Mouse (Mus musculus): ENCODE data around the gene Gm128. TPM values are rescaled to one million over a fixed set of nuclear protein-coding genes. Genes with fewer than 3 reads are reported as not detected.

The Gm128 gene
- total and polyA plus RNA-seq, 2 experiments from 2014 or later: not detected

DNA sequence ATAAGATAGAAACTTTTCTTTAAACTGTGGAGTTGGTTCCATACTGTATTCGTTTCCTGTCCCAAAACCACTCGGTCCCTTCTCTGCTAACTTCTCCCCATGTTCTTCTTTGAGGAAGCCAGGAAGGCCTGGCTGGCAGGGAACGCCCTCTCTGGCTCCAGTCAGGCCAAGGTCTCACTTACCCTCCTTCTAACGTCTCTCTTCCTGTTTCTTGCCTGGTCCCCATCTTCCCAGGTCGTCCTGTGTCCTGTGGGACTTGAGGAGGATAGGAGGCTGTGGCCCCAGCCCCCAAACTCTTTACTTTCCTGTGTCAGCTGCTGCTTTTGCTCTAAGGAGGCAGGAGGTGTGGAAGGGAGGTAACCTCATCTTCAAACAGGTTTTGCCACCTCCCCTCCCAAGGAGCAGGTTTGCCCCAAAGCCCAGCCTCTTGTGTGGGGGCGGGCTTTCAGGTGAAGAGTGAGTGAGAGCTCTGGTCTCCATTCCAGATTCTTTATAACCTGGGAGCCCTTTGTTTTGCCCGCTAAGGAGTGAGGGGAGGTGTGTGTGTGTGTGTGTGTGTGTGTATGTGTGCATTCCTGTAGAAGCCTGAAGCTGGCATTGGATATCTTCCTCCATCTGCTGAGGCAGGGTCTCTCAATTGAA lies 9.5 kb upstream of the Gm128 start, which contains the start of gene Bnipl:
Gene Bnipl (minus strand): TSS at position 411 of the 642 bp plus-strand sequence.
- H3K9ac ChIP-seq (replicated peaks; ENCODE audit: low read depth, low read length): no peak within 1 kb of the TSS
- WGBS: 55% methylated on average over 7 of the region's 7 CpGs
- H3K27me3 ChIP-seq (ENCODE audit: control insufficient read depth, insufficient read depth, low read length): no peaks in the 10 kb centered on the region
- no peak within 1 kb of the TSS for H3K4me3 ChIP-seq (ENCODE audit: low read depth, low read length)
- H3K36me3 ChIP-seq (replicated peaks; ENCODE audit: control insufficient read depth, insufficient read depth, low read length): peaks cover 21% of the 10 kb centered on the region
- no peak for DNase-seq (ENCODE audit: low spot score)
- no peak within 1 kb of the TSS for H3K4me2 ChIP-seq (ENCODE audit: low read depth, low read length)
- no peak for TF ChIP-seq CTCF (IDR thresholded peaks at IDR 0.05; ENCODE audit: low read depth)
- TF ChIP-seq EP300 (IDR thresholded peaks at IDR 0.05; ENCODE audit: low read depth): no peak
- H3K4me1 ChIP-seq (ENCODE audit: control insufficient read depth, insufficient read depth): no peaks in the 10 kb centered on the region
- H3K27ac ChIP-seq (ENCODE audit: low read depth): no peak within 1 kb of the TSS
- ATAC-seq (ENCODE audit: insufficient read depth, low read depth): no peak
- H3K9me3 ChIP-seq (replicated peaks; ENCODE audit: control insufficient read depth, low read length): no peaks in the 10 kb centered on the region

DNA sequence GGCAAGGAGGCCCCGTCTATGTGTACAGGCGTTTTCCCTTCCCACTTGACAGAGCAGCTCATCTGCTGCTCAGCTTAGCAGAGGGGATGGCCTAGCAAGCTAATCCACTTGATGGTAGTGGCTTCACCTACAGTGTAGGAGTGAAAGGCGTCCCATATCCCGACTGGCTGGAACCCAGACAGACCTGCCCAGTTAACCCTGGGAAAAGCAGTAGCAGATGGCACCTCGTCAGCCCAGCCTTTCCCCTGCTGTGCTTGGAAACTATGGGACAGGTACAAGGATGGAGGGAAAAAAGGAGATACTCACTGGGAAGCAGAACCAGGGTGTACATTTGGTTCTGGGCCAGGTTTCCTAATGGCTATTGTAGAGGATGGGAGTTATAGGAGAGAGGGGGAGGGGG lies 9.0 kb upstream of the Gm128 start:
- Histone ChIP-seq H3K36me3 (replicated peaks; ENCODE audit: control insufficient read depth, insufficient read depth, low read length) (peaks cover 15% of the 10 kb centered on the region), H3K4me2 (ENCODE audit: low read depth, low read length) (no peak overlapping the region), H3K9ac (replicated peaks; ENCODE audit: low read depth, low read length) (no peak overlapping the region), H3K9me3 (replicated peaks; ENCODE audit: control insufficient read depth, low read length) (no peaks in the 10 kb centered on the region), H3K4me3 (ENCODE audit: low read depth, low read length) (no peak overlapping the region), H3K4me1 (ENCODE audit: control insufficient read depth, insufficient read depth) (no peaks in the 10 kb centered on the region), H3K27ac (ENCODE audit: low read depth) (no peak overlapping the region), H3K27me3 (ENCODE audit: control insufficient read depth, insufficient read depth, low read length) (no peaks in the 10 kb centered on the region)
- WGBS: 81% methylated on average over 5 of the region's 5 CpGs
- ATAC-seq (ENCODE audit: insufficient read depth, low read depth) (no peak), DNase-seq (ENCODE audit: low spot score) (no peak)
- no peak for TF ChIP-seq CTCF (IDR thresholded peaks at IDR 0.05; ENCODE audit: low read depth)
- no peak for TF ChIP-seq EP300 (IDR thresholded peaks at IDR 0.05; ENCODE audit: low read depth)

DNA sequence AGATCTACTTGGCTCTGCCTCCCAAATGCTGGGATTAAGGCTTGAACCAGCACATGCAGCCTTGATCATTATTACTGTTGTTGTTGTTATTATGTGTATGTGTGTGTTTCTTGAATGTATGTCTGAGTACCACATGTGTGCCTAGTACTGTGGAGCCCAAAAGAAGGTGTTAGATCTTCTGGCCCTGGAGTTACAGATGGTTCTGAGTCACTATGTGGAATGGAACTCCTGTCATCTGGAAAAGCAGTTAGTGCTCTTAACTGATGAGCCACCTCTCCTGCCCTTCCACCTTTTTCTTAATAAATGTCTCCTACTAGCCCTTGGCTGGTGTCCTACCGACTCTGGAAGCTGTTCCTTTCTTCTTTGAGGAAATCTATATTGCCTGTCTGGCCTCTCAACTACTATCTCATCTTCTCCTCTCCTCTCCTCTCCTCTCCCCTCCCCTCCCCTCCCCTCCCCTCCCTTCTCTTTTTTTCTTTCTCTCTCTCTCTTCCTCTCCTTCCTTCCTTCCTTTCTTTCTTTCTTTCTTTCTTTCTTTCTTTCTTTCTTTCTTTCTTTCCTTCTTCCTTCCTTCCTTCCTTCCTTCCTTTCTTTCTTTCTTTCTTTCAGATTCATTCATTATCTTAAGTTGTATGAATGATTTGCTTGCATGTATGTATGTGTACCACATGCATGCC lies 6.4 kb upstream of the Gm128 start:
- no peak overlapping the region for H3K4me2 ChIP-seq (ENCODE audit: low read depth, low read length)
- H3K36me3 ChIP-seq (replicated peaks; ENCODE audit: control insufficient read depth, insufficient read depth, low read length): peaks cover under 1% of the 10 kb centered on the region; the same call in 1 of the 2 replicates
- H3K27me3 ChIP-seq (ENCODE audit: control insufficient read depth, insufficient read depth, low read length): no peaks in the 10 kb centered on the region
- TF ChIP-seq EP300 (IDR thresholded peaks at IDR 0.05; ENCODE audit: low read depth) (no peak), CTCF (IDR thresholded peaks at IDR 0.05; ENCODE audit: low read depth) (no peak)
- no peaks in the 10 kb centered on the region for H3K9me3 ChIP-seq (replicated peaks; ENCODE audit: control insufficient read depth, low read length)
- no peak overlapping the region for H3K9ac ChIP-seq (replicated peaks; ENCODE audit: low read depth, low read length)
- no peaks in the 10 kb centered on the region for H3K4me1 ChIP-seq (ENCODE audit: control insufficient read depth, insufficient read depth)
- DNase-seq (ENCODE audit: low spot score) (no peak), ATAC-seq (ENCODE audit: insufficient read depth, low read depth) (no peak)
- WGBS: 45% methylated on average over 1 of the region's 1 CpGs
- H3K27ac ChIP-seq (ENCODE audit: low read depth): no peak overlapping the region
- H3K4me3 ChIP-seq (ENCODE audit: low read depth, low read length): no peak overlapping the region

DNA sequence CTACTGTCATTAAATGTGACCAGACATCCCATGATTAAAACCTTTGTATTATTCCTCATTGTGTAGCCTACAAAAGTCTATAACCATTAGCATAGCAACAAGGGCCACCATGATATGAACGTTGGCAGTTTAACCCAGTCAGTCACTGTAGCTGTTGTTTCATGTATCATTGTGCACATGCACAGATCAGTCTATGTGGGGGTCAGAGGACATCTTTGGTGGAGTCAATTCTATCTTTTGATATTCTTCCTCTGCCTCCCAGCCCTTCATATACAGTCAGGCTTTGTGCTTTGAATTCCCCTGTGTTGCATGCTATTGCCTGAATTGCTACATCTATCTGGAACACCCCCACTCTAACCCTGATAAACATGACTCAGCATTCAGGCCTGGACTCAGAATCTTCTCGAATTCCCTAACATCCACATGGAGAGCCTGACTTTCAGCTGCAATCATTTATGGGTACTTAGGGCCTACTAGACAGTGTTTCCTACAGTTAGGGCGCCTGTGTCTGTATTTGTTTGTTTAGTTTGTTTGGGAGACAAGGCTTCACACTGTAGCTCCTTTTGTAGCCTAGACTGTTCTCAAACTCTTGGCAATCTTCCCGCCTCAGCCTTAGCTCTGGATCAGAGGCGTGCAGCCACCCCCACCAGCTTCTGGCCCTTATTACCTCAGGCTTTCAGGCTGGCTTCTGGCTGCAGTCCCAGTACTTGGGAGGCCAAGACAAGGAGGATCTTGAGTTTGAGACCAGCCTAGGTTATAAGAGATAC lies 5.2 kb upstream of the Gm128 start:
- Histone ChIP-seq H3K27me3 (ENCODE audit: control insufficient read depth, insufficient read depth, low read length) (no peaks in the 10 kb centered on the region), H3K4me2 (ENCODE audit: low read depth, low read length) (no peak overlapping the region), H3K4me3 (ENCODE audit: low read depth, low read length) (no peak overlapping the region), H3K9me3 (replicated peaks; ENCODE audit: control insufficient read depth, low read length) (no peaks in the 10 kb centered on the region), H3K4me1 (ENCODE audit: control insufficient read depth, insufficient read depth) (no peaks in the 10 kb centered on the region), H3K27ac (ENCODE audit: low read depth) (no peak overlapping the region), H3K9ac (replicated peaks; ENCODE audit: low read depth, low read length) (no peak overlapping the region), H3K36me3 (replicated peaks; ENCODE audit: control insufficient read depth, insufficient read depth, low read length) (no peaks in the 10 kb centered on the region; the same call in 1 of the 2 replicates)
- no peak for DNase-seq (ENCODE audit: low spot score)
- no peak for ATAC-seq (ENCODE audit: insufficient read depth, low read depth)
- no peak for TF ChIP-seq CTCF (IDR thresholded peaks at IDR 0.05; ENCODE audit: low read depth)
- no peak for TF ChIP-seq EP300 (IDR thresholded peaks at IDR 0.05; ENCODE audit: low read depth)
- 65% methylated on average over 5 of the region's 5 CpGs for WGBS

DNA sequence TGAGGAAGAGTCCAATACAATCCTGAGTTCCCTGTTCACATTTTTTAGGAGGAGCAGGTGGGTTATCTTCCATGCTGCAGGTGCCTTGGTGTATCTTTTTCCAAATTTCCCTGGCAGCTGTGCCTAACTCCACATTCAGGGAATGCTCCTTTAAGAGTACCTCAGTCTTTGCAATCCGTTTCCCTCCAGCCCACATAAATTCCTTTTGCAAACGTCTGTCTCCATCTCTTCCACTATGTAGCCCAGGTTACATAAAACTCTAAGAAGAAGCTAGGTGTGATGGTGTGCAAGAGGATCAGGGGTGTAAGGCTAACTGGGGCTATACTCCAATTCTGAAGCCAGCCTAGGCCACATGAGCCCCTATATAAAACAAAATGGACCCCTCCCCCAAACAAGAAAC lies 1.7 kb upstream of the Gm128 start:
- H3K9me3 ChIP-seq (replicated peaks; ENCODE audit: control insufficient read depth, low read length): no peaks in the 10 kb centered on the region
- no peak overlapping the region for H3K27ac ChIP-seq (ENCODE audit: low read depth)
- no peak for DNase-seq (ENCODE audit: low spot score)
- H3K4me2 ChIP-seq (ENCODE audit: low read depth, low read length): no peak overlapping the region
- TF ChIP-seq EP300 (IDR thresholded peaks at IDR 0.05; ENCODE audit: low read depth) (no peak), CTCF (IDR thresholded peaks at IDR 0.05; ENCODE audit: low read depth) (no peak)
- no peaks in the 10 kb centered on the region for H3K36me3 ChIP-seq (replicated peaks; ENCODE audit: control insufficient read depth, insufficient read depth, low read length)
- H3K4me1 ChIP-seq (ENCODE audit: control insufficient read depth, insufficient read depth): 0 out of 2 replicates have a peak, but pooled peaks cover under 1% of the 10 kb centered on the region
- no peak overlapping the region for H3K4me3 ChIP-seq (ENCODE audit: low read depth, low read length)
- H3K9ac ChIP-seq (replicated peaks; ENCODE audit: low read depth, low read length): no peak overlapping the region
- WGBS: 63% methylated on average over 2 of the region's 2 CpGs
- H3K27me3 ChIP-seq (ENCODE audit: control insufficient read depth, insufficient read depth, low read length): no peaks in the 10 kb centered on the region
- no peak for ATAC-seq (ENCODE audit: insufficient read depth, low read depth)
